Mouse (Mus musculus) hindbrain, embryonic 12.5 days (tissue): Measurements from ENCODE around the gene Bicra. TPM values are rescaled to one million over a fixed set of nuclear protein-coding genes. Genes with fewer than 3 reads are reported as not detected.

Experiments
- ATAC-seq: fragments of 200-750 bp; cut with Nextera tagmentation; 2 replicates; pipeline ENCODE4 v1.8.0; 2017; ENCODE audit warnings: moderate TSS enrichment; ENCODE audit not compliant: low FRiP score
- H3K27ac ChIP-seq: fragments of 300-500 bp; sonication (generic); 2 replicates; pipeline ENCODE4 v1.5.1; 2016; ENCODE audit warnings: mild to moderate bottlenecking
- H3K27me3 ChIP-seq: fragments of 300-500 bp; sonication (generic); 2 replicates; pipeline ENCODE4 v1.6.1; 2016; ENCODE audit warnings: mild to moderate bottlenecking
- H3K36me3 ChIP-seq: fragments of 300-500 bp; sonication (generic); 2 replicates; pipeline ENCODE4 v1.6.1; 2016; ENCODE audit warnings: mild to moderate bottlenecking
- H3K4me1 ChIP-seq: fragments of 300-500 bp; sonication (generic); 2 replicates; pipeline ENCODE4 v1.6.1; 2016
- H3K4me2 ChIP-seq: fragments of 300-500 bp; sonication (generic); replicated peaks from 2 replicates; pipeline ENCODE4 v1.6.1; 2016; ENCODE audit warnings: mild to moderate bottlenecking
- H3K4me3 ChIP-seq: fragments of 300-500 bp; sonication (generic); 2 replicates; pipeline ENCODE4 v1.5.1; 2016; ENCODE audit warnings: mild to moderate bottlenecking
- H3K9ac ChIP-seq: fragments of 300-500 bp; sonication (generic); 2 replicates; pipeline ENCODE4 v1.6.1; 2016; ENCODE audit warnings: mild to moderate bottlenecking, moderate library complexity
- H3K9me3 ChIP-seq: fragments of 300-500 bp; sonication (generic); replicated peaks from 2 replicates; pipeline ENCODE4 v1.6.1; 2016; ENCODE audit warnings: mild to moderate bottlenecking
- WGBS: fragments of 180-500 bp; shearing (Covaris S2); methylation state at CpG from one replicate; pipeline ENCODE4 v1.1.7; 2016; 5-methylcytosine and 5-hydroxymethylcytosine counted together
- polyA plus RNA-seq: library from polyadenylated mRNA; unstranded; fragments of >200 nt; fragmentation: Nextera tagmentation; extraction: Ambion mirVana; gene quantifications from 2 replicates; pipeline ENCODE4 v1.2.1, GENCODE M21; 2016

Gene Bicra
- polyA plus RNA-seq = 10.3 and 10.7 TPM in 2 replicates

DNA sequence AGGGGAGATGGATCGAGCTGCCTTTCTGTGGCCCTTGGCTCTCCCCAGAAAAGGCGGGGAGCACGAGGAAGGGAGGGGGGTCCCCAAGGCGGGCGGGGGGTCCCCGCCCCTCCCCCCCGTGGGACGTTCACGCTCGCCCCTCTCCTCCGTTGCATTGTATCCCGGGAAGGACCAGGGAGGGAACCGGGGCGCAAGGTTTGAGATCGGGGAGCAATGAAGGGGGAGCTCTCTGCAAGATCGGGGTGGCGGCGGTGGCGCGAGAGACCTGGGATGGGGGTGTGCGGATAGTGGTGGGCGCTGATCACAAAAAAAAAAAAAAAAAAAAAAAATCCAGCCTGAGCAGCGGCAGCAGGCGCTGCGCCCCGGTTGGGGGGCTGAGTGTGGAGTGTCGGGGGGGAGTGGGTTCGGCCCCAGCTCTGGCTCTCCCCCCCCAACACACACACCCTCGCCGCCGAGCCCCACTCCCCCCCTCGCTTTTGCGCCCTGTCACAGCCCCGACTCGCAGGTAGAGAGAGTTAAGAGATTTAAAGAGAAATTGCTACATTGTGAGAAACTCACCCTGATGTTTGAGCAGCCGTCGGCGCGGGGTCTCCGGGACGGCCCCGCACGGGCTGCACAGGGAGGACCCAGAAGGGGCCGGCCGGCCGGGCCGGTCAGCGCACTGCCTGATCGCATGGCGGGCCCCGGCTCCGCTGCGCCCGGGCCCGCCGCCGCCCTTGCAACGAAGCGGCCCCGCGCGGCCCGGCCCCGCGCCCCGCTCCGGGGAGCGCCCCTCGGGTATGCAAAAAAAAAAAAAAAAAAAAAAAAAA, at the start of gene Bicra:
TSS of gene Bicra (minus strand) at position 584 of the 809 bp plus-strand sequence.
- no peaks in the 10 kb centered on the region for H3K27me3 ChIP-seq
- peak within 1 kb of the TSS; percentile 98 for H3K27ac ChIP-seq
- H3K4me2 ChIP-seq = peak within 1 kb of the TSS; percentile 69
- H3K9ac ChIP-seq = peak within 1 kb of the TSS; percentile 98
- under 1% methylated on average over 47 of the region's 69 CpGs for WGBS
- H3K9me3 ChIP-seq = no peaks in the 10 kb centered on the region
- H3K36me3 ChIP-seq = no peaks in the 10 kb centered on the region
- peaks cover 53% of the 10 kb centered on the region for H3K4me1 ChIP-seq
- H3K4me3 ChIP-seq = peak within 1 kb of the TSS; percentile 64
- peak; percentile 73 for ATAC-seq

- H3K4me3 ChIP-seq = no peak overlapping the region
- 78% methylated on average over 3 of the region's 3 CpGs for WGBS
- H3K4me1 ChIP-seq = peaks cover 8% of the 10 kb centered on the region
- ATAC-seq = no peak
- no peak overlapping the region for H3K9ac ChIP-seq
- H3K9me3 ChIP-seq = no peaks in the 10 kb centered on the region
- no peaks in the 10 kb centered on the region for H3K36me3 ChIP-seq
- no peak overlapping the region for H3K27ac ChIP-seq
- peaks cover 16% of the 10 kb centered on the region for H3K27me3 ChIP-seq
- no peak overlapping the region for H3K4me2 ChIP-seq
Measured at GRCm38 (mm10) chr7:16094592-16094991, 46.9 kb upstream of the Bicra start.

DNA sequence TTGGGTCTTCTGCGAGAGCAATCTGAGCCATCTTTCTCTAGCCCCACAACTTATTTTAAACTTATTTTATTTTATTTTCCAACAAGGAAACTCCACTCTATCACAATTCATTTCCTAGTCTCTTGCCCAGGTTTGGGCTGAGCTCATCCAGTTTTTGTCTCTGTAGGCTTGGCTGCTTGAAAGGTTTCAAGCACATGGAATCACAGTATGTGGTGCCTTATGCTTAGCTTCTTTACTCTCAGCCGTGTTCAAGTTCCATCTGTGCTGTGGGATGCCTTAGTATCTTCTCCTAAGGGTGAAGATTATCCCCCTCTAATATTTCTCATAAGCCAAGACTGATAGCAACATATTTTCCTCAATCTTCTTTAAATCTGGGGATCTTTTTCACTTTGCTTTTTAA, 39.9 kb upstream of the Bicra start:
- Histone ChIP-seq H3K36me3 (no peaks in the 10 kb centered on the region), H3K4me1 (no peaks in the 10 kb centered on the region), H3K4me2 (no peak overlapping the region), H3K27ac (no peak overlapping the region), H3K9ac (no peak overlapping the region), H3K4me3 (no peak overlapping the region), H3K9me3 (no peaks in the 10 kb centered on the region; the same call in 1 of the 2 replicates), H3K27me3 (peaks cover under 1% of the 10 kb centered on the region; the same call in 1 of the 2 replicates)
- ATAC-seq = no peak
- 74% methylated on average over 2 of the region's 2 CpGs for WGBS

- 63% methylated on average over 4 of the region's 4 CpGs for WGBS
- Histone ChIP-seq H3K9ac (no peak overlapping the region), H3K4me1 (no peaks in the 10 kb centered on the region), H3K4me2 (no peak overlapping the region), H3K27me3 (no peaks in the 10 kb centered on the region), H3K27ac (no peak overlapping the region), H3K4me3 (no peak overlapping the region), H3K36me3 (no peaks in the 10 kb centered on the region), H3K9me3 (no peaks in the 10 kb centered on the region; the same call in 1 of the 2 replicates)
- ATAC-seq = no peak
Measured at GRCm38 (mm10) chr7:16083361-16083760, 35.6 kb upstream of the Bicra start.

DNA sequence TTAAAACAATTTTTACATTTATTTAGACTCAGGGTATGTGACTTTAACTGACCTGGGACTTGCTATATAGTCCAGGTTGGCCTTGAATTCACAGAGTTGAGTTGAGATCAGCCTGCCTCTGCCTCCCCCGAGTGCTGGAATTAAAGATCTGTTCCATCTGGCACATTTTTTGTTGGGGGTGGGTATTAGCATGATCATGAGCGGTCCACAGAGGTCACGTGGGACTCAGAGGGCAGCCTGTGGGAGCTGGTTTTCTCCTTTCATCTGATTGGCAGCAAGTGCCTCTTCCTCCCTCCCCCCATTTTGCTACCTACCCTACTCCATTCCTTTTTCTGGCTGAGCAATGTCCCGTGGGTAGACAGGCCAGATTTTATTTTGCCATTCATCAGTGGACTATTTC, 32.9 kb upstream of the Bicra start:
- peaks cover 5% of the 10 kb centered on the region; the same call in 1 of the 2 replicates for H3K27me3 ChIP-seq
- no peak for ATAC-seq
- no peak overlapping the region for H3K4me2 ChIP-seq
- no peak overlapping the region for H3K9ac ChIP-seq
- no peak overlapping the region for H3K27ac ChIP-seq
- no peaks in the 10 kb centered on the region for H3K9me3 ChIP-seq
- H3K4me3 ChIP-seq = no peak overlapping the region
- no peaks in the 10 kb centered on the region for H3K4me1 ChIP-seq
- H3K36me3 ChIP-seq = no peaks in the 10 kb centered on the region
- 75% methylated on average over 4 of the region's 4 CpGs for WGBS

- Histone ChIP-seq H3K9ac (no peak overlapping the region), H3K4me3 (no peak overlapping the region), H3K4me1 (no peaks in the 10 kb centered on the region), H3K27me3 (peaks cover 5% of the 10 kb centered on the region; the same call in 1 of the 2 replicates), H3K27ac (no peak overlapping the region), H3K9me3 (no peaks in the 10 kb centered on the region), H3K36me3 (no peaks in the 10 kb centered on the region), H3K4me2 (no peak overlapping the region)
- 75% methylated on average over 1 of the region's 1 CpGs for WGBS
- ATAC-seq = no peak
Measured at GRCm38 (mm10) chr7:16079947-16080346, 32.2 kb upstream of the Bicra start.

- H3K9me3 ChIP-seq = no peaks in the 10 kb centered on the region
- H3K27me3 ChIP-seq = peaks cover 11% of the 10 kb centered on the region
- H3K4me3 ChIP-seq = no peak overlapping the region
- no peaks in the 10 kb centered on the region for H3K36me3 ChIP-seq
- H3K27ac ChIP-seq = no peak overlapping the region
- no peak for ATAC-seq
- no peaks in the 10 kb centered on the region for H3K4me1 ChIP-seq
- WGBS = 89% methylated on average over 6 of the region's 6 CpGs
- no peak overlapping the region for H3K9ac ChIP-seq
- H3K4me2 ChIP-seq = no peak overlapping the region
Measured at GRCm38 (mm10) chr7:16071906-16072305, 24.2 kb upstream of the Bicra start.

- no peak overlapping the region for H3K27ac ChIP-seq
- no peaks in the 10 kb centered on the region for H3K4me1 ChIP-seq
- ATAC-seq = no peak
- no peak overlapping the region for H3K4me2 ChIP-seq
- H3K4me3 ChIP-seq = no peak overlapping the region
- H3K27me3 ChIP-seq = peaks cover 6% of the 10 kb centered on the region; the same call in 1 of the 2 replicates
- H3K36me3 ChIP-seq = no peaks in the 10 kb centered on the region
- no peak overlapping the region for H3K9ac ChIP-seq
- H3K9me3 ChIP-seq = no peaks in the 10 kb centered on the region
Measured at GRCm38 (mm10) chr7:16070846-16071245, 23.1 kb upstream of the Bicra start.

DNA sequence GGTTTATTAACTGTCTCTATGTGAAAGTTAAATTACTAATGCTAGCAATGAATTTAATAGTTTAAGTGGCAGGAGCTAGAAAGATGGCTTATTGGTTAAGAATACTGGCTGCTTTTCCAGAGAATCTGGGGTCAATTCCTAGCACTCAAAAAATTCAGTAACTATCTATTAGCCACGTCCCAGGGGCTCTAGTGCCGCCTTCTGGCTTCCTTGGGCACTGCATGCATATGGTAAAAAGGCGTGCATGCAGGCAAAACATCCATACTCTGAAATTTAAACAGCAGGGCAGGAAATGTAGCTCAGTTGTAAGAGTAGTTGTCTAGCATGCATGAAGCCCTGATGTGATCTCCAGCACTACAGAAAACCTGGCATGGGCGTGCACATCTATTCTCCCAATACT, 15.8 kb upstream of the Bicra start:
- ATAC-seq = no peak
- WGBS = 33% methylated on average over 4 of the region's 4 CpGs
- Histone ChIP-seq H3K27ac (no peak overlapping the region), H3K4me1 (0 out of 2 replicates have a peak, but pooled peaks cover 2% of the 10 kb centered on the region), H3K27me3 (peaks cover 23% of the 10 kb centered on the region), H3K4me2 (no peak overlapping the region), H3K36me3 (no peaks in the 10 kb centered on the region), H3K9me3 (peaks cover 11% of the 10 kb centered on the region), H3K9ac (no peak overlapping the region), H3K4me3 (no peak overlapping the region)

- H3K27me3 ChIP-seq = peaks cover 24% of the 10 kb centered on the region
- H3K4me2 ChIP-seq = no peak overlapping the region
- WGBS = 71% methylated on average over 15 of the region's 15 CpGs
- no peaks in the 10 kb centered on the region for H3K36me3 ChIP-seq
- no peak overlapping the region for H3K4me3 ChIP-seq
- peaks cover 11% of the 10 kb centered on the region for H3K9me3 ChIP-seq
- ATAC-seq = no peak
- H3K9ac ChIP-seq = no peak overlapping the region
- H3K27ac ChIP-seq = no peak overlapping the region
- H3K4me1 ChIP-seq = 0 out of 2 replicates have a peak, but pooled peaks cover 2% of the 10 kb centered on the region
Measured at GRCm38 (mm10) chr7:16062099-16062420, 14.3 kb upstream of the Bicra start.

DNA sequence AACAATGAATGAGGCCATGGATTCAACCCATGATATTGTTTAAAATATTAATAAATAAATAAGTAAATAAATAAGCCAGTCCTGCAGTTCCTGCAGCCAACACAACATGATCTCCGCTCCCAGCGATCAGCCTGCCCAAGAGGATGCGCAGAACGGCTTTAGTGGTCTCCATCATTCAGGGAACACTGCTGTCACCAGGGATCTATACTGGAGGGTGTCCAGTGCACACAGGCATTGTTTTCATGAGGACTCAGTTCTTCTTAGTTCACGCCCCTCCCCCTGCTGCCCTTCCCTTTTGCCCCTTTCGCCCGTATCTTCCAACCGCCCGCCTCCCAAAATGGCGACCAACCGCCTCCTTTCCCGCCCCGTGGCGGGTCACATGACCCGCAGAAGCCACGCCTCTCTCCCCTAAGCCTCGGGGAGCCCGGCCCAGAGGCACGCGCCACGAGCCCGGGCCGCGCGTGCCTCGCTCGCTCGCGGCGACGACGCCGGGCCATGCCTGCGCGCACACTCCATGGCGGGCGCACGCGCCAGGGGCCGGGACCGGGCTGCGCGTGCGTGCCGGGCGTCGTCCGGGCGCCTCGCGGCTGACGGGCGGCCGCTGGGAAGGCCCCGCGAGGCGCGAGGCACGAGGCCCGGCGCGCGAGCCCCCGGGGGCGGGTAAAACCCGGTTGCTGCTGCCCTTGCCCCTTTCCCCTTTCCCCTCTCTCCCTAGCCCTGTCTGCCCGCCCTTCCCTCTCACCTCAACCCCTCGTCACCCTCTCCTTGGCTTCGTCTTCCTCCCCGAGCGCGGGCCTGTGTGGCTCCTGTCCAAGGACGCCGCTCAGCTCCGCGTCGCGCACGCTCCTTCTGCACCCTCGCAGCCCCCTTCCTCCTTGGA, 13.7 kb upstream of the Bicra start, which contains the start of gene Zfp541:
TSS of gene Zfp541 (plus strand) at position 596 of the 880 bp plus-strand sequence.
- H3K4me3 ChIP-seq = no peak within 1 kb of the TSS; the same call in 1 of the 2 replicates
- ATAC-seq = 0 out of 2 replicates have a peak, but pooled peaks have one; percentile 26
- H3K27me3 ChIP-seq = peaks cover 26% of the 10 kb centered on the region

DNA sequence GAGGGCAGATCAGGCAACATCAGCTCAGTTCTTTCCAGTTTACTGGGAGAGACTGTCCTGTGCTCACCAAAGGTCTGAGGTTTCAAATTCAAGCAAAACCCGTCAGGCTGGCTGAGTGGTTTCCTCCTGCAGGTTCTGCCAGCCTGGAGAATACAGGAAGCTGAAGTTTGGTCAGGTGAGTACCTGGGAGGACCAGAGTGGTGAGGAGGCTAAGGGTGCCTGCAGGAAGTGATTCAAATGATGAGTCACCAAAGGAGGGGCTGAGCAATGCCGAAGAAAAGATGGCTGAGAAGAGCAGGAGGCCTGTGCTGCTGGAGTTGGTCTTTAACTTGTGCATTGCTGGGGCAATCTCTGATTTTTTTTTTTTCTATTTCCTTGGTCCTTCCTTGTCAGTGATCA, 9.4 kb upstream of the Bicra start:
- Histone ChIP-seq H3K27ac (no peak overlapping the region), H3K27me3 (peaks cover 20% of the 10 kb centered on the region), H3K4me3 (no peak overlapping the region), H3K9ac (no peak overlapping the region), H3K4me1 (0 out of 2 replicates have a peak, but pooled peaks cover 8% of the 10 kb centered on the region), H3K36me3 (no peaks in the 10 kb centered on the region), H3K9me3 (peaks cover 11% of the 10 kb centered on the region), H3K4me2 (no peak overlapping the region)
- ATAC-seq = no peak
- WGBS = 64% methylated on average over 2 of the region's 2 CpGs

More for the DNA sequence above, 13.7 kb upstream of the Bicra start, which contains the start of gene Zfp541:
- peak within 1 kb of the TSS; percentile 34; the same call in 1 of the 2 replicates for H3K4me2 ChIP-seq
- no peaks in the 10 kb centered on the region for H3K36me3 ChIP-seq
- H3K9ac ChIP-seq = no peak within 1 kb of the TSS
- H3K27ac ChIP-seq = no peak within 1 kb of the TSS
- WGBS = 45% methylated on average over 79 of the region's 80 CpGs
- H3K9me3 ChIP-seq = peaks cover 11% of the 10 kb centered on the region
- H3K4me1 ChIP-seq = 0 out of 2 replicates have a peak, but pooled peaks cover 2% of the 10 kb centered on the region
